Mouse (Mus musculus) kidney, adult 2 months (tissue): ENCODE data around the gene Taf12. TPM values are rescaled to one million over a fixed set of nuclear protein-coding genes. Genes with fewer than 3 reads are reported as not detected.

Experiments used
- DNase-seq: peaks from one replicate; pipeline ENCODE4 v3.0.0; 2021
- H3K27ac ChIP-seq: fragments of 200-500 bp; 2 replicates; pipeline ENCODE4 v1.5.1; 2012; ENCODE audit warnings: low read depth, low read length, control low read depth, inconsistent platforms; ENCODE audit not compliant: insufficient read depth
- H3K27me3 ChIP-seq: fragments of 200-500 bp; replicated peaks from 2 replicates; pipeline ENCODE4 v1.6.1; 2012; ENCODE audit warnings: mild to moderate bottlenecking, moderate library complexity, low read length, inconsistent platforms; ENCODE audit not compliant: control insufficient read depth, insufficient read depth
- H3K36me3 ChIP-seq: fragments of 200-500 bp; 2 replicates; pipeline ENCODE4 v1.6.1; 2012; ENCODE audit warnings: mild to moderate bottlenecking, moderate library complexity, low read length, inconsistent platforms; ENCODE audit not compliant: control insufficient read depth, insufficient read depth
- H3K4me1 ChIP-seq: fragments of 200-500 bp; 2 replicates; pipeline ENCODE4 v1.6.1; 2011; ENCODE audit warnings: low read length; ENCODE audit not compliant: control insufficient read depth, insufficient read depth
- H3K4me3 ChIP-seq: fragments of 200-500 bp; 2 replicates; pipeline ENCODE4 v1.5.1; 2011; ENCODE audit warnings: mild to moderate bottlenecking, low read depth, low read length, control low read depth; ENCODE audit not compliant: insufficient read depth
- CTCF ChIP-seq: fragments of 200-500 bp; conservative IDR thresholded peaks from 2 replicates; pipeline ENCODE4 v1.5.1; 2011; ENCODE audit warnings: low read depth, mild to moderate bottlenecking, control low read depth, low read length, moderate library complexity, mixed read lengths; ENCODE audit not compliant: insufficient read depth, insufficient read length
- POLR2A ChIP-seq: fragments of 200-500 bp; IDR thresholded peaks from one replicate; pipeline ENCODE4 v1.6.1; 2011; ENCODE audit warnings: low read depth, low read length, control low read depth
- WGBS: fragments of 180-500 bp; shearing (Covaris S2); methylation state at CpG from one replicate; pipeline ENCODE4 v1.1.7; 2018; 5-methylcytosine and 5-hydroxymethylcytosine counted together
- polyA plus RNA-seq: library from polyadenylated mRNA; depleted of rRNA; stranded (reverse); fragments of >200 nt; gene quantifications from 2 replicates; pipeline ENCODE4 v1.2.3, GENCODE M21; 2012

Gene Taf12
- polyA plus RNA-seq, 1 experiment, result 15.0 TPM

- Histone ChIP-seq H3K4me3 (no peak overlapping the region), H3K4me1 (no peaks in the 10 kb centered on the region), H3K27me3 (no peaks in the 10 kb centered on the region), H3K27ac (no peak overlapping the region), H3K36me3 (no peaks in the 10 kb centered on the region; the same call in 1 of the 2 replicates)
- DNase-seq, result peak; percentile 30
- WGBS, result 57% methylated on average over 5 of the region's 5 CpGs
- TF ChIP-seq POLR2A (no peak), CTCF (no peak)
These were observed 26.7 kb upstream of the Taf12 start for GRCm38 (mm10) chr4:132247451-132247997.

GRCm38 (mm10) chr4:132251596-132251995, 22.6 kb upstream of the Taf12 start:
- no peak overlapping the region for H3K27ac ChIP-seq
- TF ChIP-seq CTCF (no peak), POLR2A (no peak)
- H3K4me3 ChIP-seq, result no peak overlapping the region
- no peaks in the 10 kb centered on the region for H3K27me3 ChIP-seq
- H3K36me3 ChIP-seq, result no peaks in the 10 kb centered on the region
- peaks cover 4% of the 10 kb centered on the region for H3K4me1 ChIP-seq
- DNase-seq, result no peak
- 80% methylated on average over 9 of the region's 9 CpGs for WGBS

GRCm38 (mm10) chr4:132253128-132253527, 21.0 kb upstream of the Taf12 start:
- Histone ChIP-seq H3K27me3 (no peaks in the 10 kb centered on the region), H3K4me3 (no peak overlapping the region), H3K27ac (no peak overlapping the region), H3K4me1 (peaks cover 4% of the 10 kb centered on the region), H3K36me3 (no peaks in the 10 kb centered on the region)
- no peak for DNase-seq
- WGBS, result 85% methylated on average over 8 of the region's 8 CpGs
- TF ChIP-seq POLR2A, result no peak

GRCm38 (mm10) chr4:132253622-132254021, 20.6 kb upstream of the Taf12 start:
- Histone ChIP-seq H3K27ac (no peak overlapping the region), H3K27me3 (no peaks in the 10 kb centered on the region), H3K36me3 (no peaks in the 10 kb centered on the region), H3K4me3 (no peak overlapping the region), H3K4me1 (peaks cover 4% of the 10 kb centered on the region)
- WGBS, result 80% methylated on average over 2 of the region's 2 CpGs
- TF ChIP-seq POLR2A, result no peak
- no peak for TF ChIP-seq CTCF
- no peak for DNase-seq

- no peaks in the 10 kb centered on the region for H3K36me3 ChIP-seq
- DNase-seq, result no peak
- H3K4me3 ChIP-seq, result no peak overlapping the region
- H3K27me3 ChIP-seq, result no peaks in the 10 kb centered on the region
- no peak overlapping the region for H3K27ac ChIP-seq
- peaks cover 15% of the 10 kb centered on the region for H3K4me1 ChIP-seq
- WGBS, result 76% methylated on average over 3 of the region's 3 CpGs
- TF ChIP-seq POLR2A, result no peak
- TF ChIP-seq CTCF, result no peak
These were observed 19.2 kb upstream of the Taf12 start for GRCm38 (mm10) chr4:132254986-132255385.

GRCm38 (mm10) chr4:132256384-132256783, 17.8 kb upstream of the Taf12 start:
- Histone ChIP-seq H3K4me1 (peaks cover 15% of the 10 kb centered on the region), H3K4me3 (no peak overlapping the region), H3K27ac (peak overlapping the region; percentile 37), H3K27me3 (no peaks in the 10 kb centered on the region), H3K36me3 (no peaks in the 10 kb centered on the region)
- no peak for DNase-seq
- 85% methylated on average over 3 of the region's 3 CpGs for WGBS
- TF ChIP-seq CTCF (no peak), POLR2A (no peak)

GRCm38 (mm10) chr4:132259248-132259647, 14.9 kb upstream of the Taf12 start:
- peaks cover 18% of the 10 kb centered on the region for H3K4me1 ChIP-seq
- H3K27me3 ChIP-seq, result no peaks in the 10 kb centered on the region
- DNase-seq, result peak; percentile 27
- no peak overlapping the region for H3K4me3 ChIP-seq
- 6% methylated on average over 4 of the region's 4 CpGs for WGBS
- no peaks in the 10 kb centered on the region for H3K36me3 ChIP-seq
- H3K27ac ChIP-seq, result peak overlapping the region; percentile 72
- no peak for TF ChIP-seq CTCF
- TF ChIP-seq POLR2A, result no peak
